Mouse (Mus musculus): Measurements from ENCODE around the gene Paqr4. TPM values are rescaled to one million over a fixed set of nuclear protein-coding genes. Genes with fewer than 3 reads are reported as not detected.

Paqr4 gene
- total RNA-seq (2023) = 1 to 10 TPM; 2.3 to 3.2 TPM

DNA sequence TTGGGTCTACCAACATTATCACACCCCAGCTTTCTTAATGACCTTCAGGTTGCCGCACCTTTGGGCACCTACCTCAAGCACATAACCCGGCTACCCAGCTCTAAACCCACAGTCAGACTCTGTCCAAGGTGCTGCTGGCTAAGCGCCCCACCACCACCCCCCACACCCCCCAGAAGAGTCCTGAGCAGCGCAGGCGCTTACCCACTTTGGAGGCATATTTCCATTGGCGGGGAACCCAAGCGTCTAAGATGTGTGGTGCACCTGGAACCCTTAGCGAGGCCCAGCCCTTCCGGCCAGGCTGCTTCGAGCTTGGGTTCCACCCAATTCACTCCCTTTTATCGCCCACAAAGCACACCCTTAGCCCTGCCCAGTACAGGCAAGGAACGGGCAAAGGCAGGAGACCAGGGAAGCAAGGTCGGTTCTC, at the start of gene Paqr4:
Gene Paqr4 (minus strand): TSS at position 270 of the 424 bp plus-strand sequence.

DNA sequence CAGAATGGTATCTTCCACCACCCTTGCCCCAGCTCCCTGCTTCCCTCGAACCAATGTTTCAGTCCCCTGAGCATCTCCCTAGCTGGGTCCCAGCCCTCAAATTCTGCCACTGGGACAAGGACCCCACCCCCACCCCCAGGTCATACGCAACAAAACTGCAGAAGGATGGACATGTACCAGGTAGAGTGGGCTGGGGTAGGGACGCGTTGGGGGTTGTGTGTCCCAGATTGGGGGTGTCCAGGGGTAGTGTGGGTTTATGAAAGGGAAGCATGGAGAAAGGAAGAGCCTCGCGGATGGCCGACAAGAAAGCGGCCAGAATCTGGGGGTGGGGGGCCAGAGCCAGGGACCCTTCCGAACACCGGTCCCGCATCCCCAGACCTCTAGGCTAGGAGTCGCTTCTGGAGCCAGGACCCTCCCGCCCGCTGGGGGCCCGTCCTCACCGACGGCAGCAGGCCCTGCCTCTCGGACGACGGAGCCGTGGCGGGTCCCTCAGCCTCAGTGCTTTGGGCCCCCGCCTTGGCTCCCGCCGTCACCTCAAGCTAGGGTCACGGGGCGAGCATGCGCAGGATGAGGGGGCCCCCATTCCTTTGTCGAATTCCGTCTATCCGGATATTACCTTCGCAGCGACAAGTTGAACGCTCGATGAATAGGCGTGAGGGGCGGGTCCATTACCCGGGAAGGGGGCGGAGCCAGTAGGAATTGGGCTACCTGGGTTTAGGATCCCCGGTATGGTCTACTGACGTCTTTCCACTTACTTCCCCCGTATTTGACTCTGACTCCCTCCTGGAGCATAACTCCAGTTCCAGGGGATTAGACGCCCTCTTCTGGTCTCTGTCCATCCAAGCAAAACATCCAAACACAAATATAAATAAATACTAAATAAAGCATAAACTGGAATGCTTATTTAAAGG, 45.1 kb upstream of the Paqr4 start, which contains the start of gene Flywch2:
Gene Flywch2 (minus strand): TSS at position 521 of the 911 bp plus-strand sequence.

GRCm38 (mm10) chr17:23771284-23772218, 30.9 kb upstream of the Paqr4 start, which contains the start of gene Flywch1:
Gene Flywch1, minus strand, starts transcription at chr17:23771602.

GRCm38 (mm10) chr17:23745301-23746251, 4.9 kb upstream of the Paqr4 start, which contains the start of gene Kremen2:
Gene Kremen2, minus strand, starts transcription at chr17:23745833.

GRCm38 (mm10) chr17:23725999-23726757, 14.5 kb downstream of the Paqr4 start, which contains the start of gene Pkmyt1:
Gene Pkmyt1, plus strand, starts transcription at chr17:23726336.

DNA sequence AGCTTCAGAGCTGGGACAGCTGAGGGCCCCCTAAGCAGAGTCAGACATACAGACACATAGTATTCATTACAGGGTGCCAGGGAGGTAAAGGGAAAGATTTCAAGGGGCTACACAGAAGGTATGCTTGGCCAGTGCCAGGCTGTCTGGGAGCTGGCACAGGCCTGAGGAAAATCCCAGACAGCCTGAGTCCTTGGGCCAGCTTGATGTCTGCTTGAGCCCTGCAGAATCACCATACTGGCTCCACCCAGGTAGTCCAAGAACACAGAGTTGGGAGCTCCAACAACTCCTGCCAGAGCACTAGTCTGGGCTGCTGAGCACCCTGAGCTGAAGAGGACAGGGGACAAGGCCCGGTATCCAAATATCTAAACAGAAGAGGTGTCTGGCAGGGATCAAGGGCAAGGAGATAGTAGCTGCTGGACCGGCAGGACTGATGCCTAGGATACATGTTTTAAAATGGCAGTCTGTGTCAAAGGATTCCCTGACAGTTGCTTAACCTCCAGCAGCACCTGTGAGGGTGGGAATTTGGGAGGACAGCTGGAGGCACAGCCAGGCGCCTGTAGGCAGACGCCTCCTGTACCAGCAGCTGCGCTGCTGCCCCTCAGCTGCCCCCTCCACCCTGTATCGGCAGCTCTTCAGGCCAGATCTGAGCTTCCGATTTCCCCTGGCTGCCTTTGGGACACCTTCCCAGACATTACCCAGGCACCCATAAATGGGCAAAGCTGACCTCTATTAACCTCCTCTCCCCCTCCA, 18.1 kb downstream of the Paqr4 start, which contains the start of gene 1520401A03Rik:
Gene 1520401A03Rik (minus strand): TSS at position 408 of the 750 bp plus-strand sequence.

Other genes with a start within 250 kb of the Paqr4 start
- gene Zfp213, start 176.6 kb downstream of the Paqr4 start, total RNA-seq (2023) = 1 to 10 TPM; 3.9 TPM
- gene Zfp13, start 141.4 kb downstream of the Paqr4 start, total RNA-seq (2023) = not detected
- not detected for gene Zscan10, start 140.0 kb downstream of the Paqr4 start, total RNA-seq (2023)
- gene Mmp25, start 95.6 kb downstream of the Paqr4 start, total RNA-seq (2023) = 1 to 10 TPM; 3.0 to 3.1 TPM
- gene Bicdl2, start 80.4 kb downstream of the Paqr4 start, total RNA-seq (2023) = not detected
- 10 to 100 TPM; 53.4 to 61.5 TPM for gene Hcfc1r1, start 67.3 kb downstream of the Paqr4 start, total RNA-seq (2023)
- gene Thoc6, start 67.0 kb downstream of the Paqr4 start, total RNA-seq (2023) = 10 to 100 TPM; 17.4 to 24.2 TPM
- 10 to 100 TPM; 20.6 to 32.5 TPM for gene Tnfrsf12a, start 63.4 kb downstream of the Paqr4 start, total RNA-seq (2023)
- not detected for gene Cldn6, start 61.6 kb downstream of the Paqr4 start, total RNA-seq (2023)
- gene Cldn9, start 56.8 kb downstream of the Paqr4 start, total RNA-seq (2023) = not detected
- not detected for gene 1520401A03Rik, start 18.1 kb downstream of the Paqr4 start, total RNA-seq (2023)
- 1 to 10 TPM; 3.3 to 3.7 TPM for gene Pkmyt1, start 14.5 kb downstream of the Paqr4 start, total RNA-seq (2023)
- gene Kremen2, start 5.0 kb upstream of the Paqr4 start, total RNA-seq (2023) = not detected
- 10 to 100 TPM; 12.9 to 14.0 TPM for gene Flywch1, start 30.7 kb upstream of the Paqr4 start, total RNA-seq (2023)
- not detected for gene Flywch2, start 45.2 kb upstream of the Paqr4 start, total RNA-seq (2023)
- gene Srrm2, start 49.7 kb upstream of the Paqr4 start, total RNA-seq (2023) = 100 to 1,000 TPM; 847 to 887 TPM
- gene Elob, start 88.3 kb upstream of the Paqr4 start, total RNA-seq (2023) = 100 to 1,000 TPM; 156 to 174 TPM
- not detected for gene Prss33, start 95.2 kb upstream of the Paqr4 start, total RNA-seq (2023)
- not detected for gene Prss32, start 103.0 kb upstream of the Paqr4 start, total RNA-seq (2023)
- gene Prss41, start 103.3 kb upstream of the Paqr4 start, total RNA-seq (2023) = not detected
- gene Prss21, start 127.2 kb upstream of the Paqr4 start, total RNA-seq (2023) = not detected
- gene Dcpp1, start 140.0 kb upstream of the Paqr4 start, total RNA-seq (2023) = not detected
- gene Dcpp2, start 140.0 kb upstream of the Paqr4 start, total RNA-seq (2023) = not detected
- gene Dcpp3, start 176.6 kb upstream of the Paqr4 start, total RNA-seq (2023) = not detected
- not detected for gene Sbp, start 200.8 kb upstream of the Paqr4 start, total RNA-seq (2023)
- gene Sbpl, start 214.4 kb upstream of the Paqr4 start, total RNA-seq (2023) = not detected
- gene Prss30, start 239.7 kb upstream of the Paqr4 start, total RNA-seq (2023) = 1 to 10 TPM; 3.1 to 3.4 TPM

Measured in monocyte, adult 59 days (primary cell).